Mouse (Mus musculus): Measurements from ENCODE around the gene Brix1. TPM values are rescaled to one million over a fixed set of nuclear protein-coding genes. Genes with fewer than 3 reads are reported as not detected.
A peak's percentile ranks its signal among the peaks of the same experiment; 100 is the strongest.

Brix1 gene
- polyA plus RNA-seq, 1 experiment: 1.5 TPM

DNA sequence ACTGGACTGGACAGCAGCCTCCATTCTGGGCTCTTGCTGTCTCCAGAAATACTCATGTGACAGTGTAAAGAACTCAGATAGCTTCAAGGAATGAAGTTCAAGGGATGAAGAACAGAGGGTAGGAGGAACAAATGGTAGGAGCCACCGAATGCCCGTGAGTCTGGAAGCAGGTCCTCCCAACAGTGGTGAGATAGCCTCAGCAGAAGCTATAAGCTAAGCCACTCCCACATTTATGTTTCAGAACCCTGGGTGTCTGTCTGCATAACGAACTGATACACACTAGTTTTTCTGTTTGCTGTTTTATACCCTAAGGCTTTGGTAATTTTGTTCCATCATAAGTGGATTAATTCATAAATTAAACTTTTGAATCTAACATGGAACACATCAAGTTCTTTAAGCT lies 21.1 kb downstream of the Brix1 start:
- WGBS: 90% methylated on average over 3 of the region's 3 CpGs
- no peaks in the 10 kb centered on the region; the same call in 1 of the 2 replicates for H3K4me1 ChIP-seq (ENCODE audit: control insufficient read depth, insufficient read depth, low read length)
- TF ChIP-seq POLR2A (IDR thresholded peaks at IDR 0.05; ENCODE audit: borderline replicate concordance, extremely low read depth, low read depth, low read length): no peak
- no peak for TF ChIP-seq CTCF (IDR thresholded peaks at IDR 0.05; ENCODE audit: insufficient read depth, low read length)
- DNase-seq: no peak
- H3K4me3 ChIP-seq (replicated peaks; ENCODE audit: extremely low read depth, low read depth, low read length): no peak overlapping the region

DNA sequence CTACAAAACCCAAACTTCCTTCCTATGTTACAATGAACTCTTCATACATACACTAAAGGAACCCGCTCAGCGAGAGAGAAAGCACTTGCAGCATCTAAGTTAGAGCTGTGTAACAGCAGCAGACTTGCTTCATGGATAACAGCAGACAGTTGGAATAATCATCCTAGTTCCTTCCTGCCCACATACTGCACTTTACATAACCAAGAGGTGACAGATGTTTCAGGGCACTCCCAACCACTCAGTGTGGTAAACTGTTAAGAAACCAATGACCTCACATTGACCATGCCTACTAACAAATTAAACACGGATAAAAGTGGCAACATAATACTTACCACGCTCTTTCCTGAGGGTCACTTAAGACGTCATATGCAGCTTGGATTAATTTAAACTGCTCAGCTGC lies 22.2 kb downstream of the Brix1 start:
- no peaks in the 10 kb centered on the region; the same call in 1 of the 2 replicates for H3K4me1 ChIP-seq (ENCODE audit: control insufficient read depth, insufficient read depth, low read length)
- WGBS: 76% methylated on average over 5 of the region's 5 CpGs
- TF ChIP-seq CTCF (IDR thresholded peaks at IDR 0.05; ENCODE audit: insufficient read depth, low read length): no peak
- no peak for TF ChIP-seq POLR2A (IDR thresholded peaks at IDR 0.05; ENCODE audit: borderline replicate concordance, extremely low read depth, low read depth, low read length)
- H3K4me3 ChIP-seq (replicated peaks; ENCODE audit: extremely low read depth, low read depth, low read length): no peak overlapping the region
- no peak for DNase-seq

DNA sequence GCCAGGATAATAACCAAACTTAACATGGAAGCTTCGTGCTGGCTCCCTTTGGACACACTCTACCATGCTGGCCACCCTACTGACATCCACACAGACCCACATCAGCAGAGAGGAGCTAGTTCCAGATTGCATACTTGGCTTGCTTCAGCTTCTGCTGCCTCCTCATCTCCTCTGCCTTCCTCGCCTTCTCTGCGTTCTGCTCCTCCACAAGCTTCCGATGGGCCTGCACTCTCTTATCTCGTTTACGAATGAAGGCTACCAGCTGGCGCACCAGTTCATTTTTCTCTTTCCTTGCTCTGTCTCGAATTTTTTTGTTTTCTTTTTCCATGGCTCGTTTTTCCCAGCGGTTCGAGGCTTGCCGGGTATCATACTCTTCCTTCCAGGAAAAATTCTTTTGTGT lies 24.8 kb downstream of the Brix1 start:
- 74% methylated on average over 12 of the region's 12 CpGs for WGBS
- no peak for DNase-seq
- no peak for TF ChIP-seq CTCF (IDR thresholded peaks at IDR 0.05; ENCODE audit: insufficient read depth, low read length)
- TF ChIP-seq POLR2A (IDR thresholded peaks at IDR 0.05; ENCODE audit: borderline replicate concordance, extremely low read depth, low read depth, low read length): no peak
- Histone ChIP-seq H3K4me1 (ENCODE audit: control insufficient read depth, insufficient read depth, low read length) (no peaks in the 10 kb centered on the region), H3K4me3 (replicated peaks; ENCODE audit: extremely low read depth, low read depth, low read length) (no peak overlapping the region)

DNA sequence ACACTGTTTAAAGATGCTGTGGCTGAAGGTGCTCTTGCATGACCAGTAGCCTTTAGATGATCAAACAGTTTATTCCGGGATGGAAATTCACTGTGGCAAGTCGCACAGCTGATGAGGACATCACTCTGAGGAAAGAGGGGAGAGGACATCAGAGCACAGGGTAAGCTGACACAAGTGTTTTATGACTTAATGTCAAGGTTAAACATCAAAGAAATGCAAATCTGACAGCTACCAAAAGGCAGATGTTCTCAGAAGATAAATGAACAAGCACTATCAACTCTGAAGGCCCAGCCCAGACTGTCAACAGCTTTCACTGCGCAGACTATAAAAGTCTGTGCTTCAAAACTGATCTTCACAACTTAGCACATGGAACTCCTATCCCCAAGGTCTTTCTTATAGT lies 38.6 kb downstream of the Brix1 start:
- Histone ChIP-seq H3K4me3 (replicated peaks; ENCODE audit: extremely low read depth, low read depth, low read length) (no peak overlapping the region), H3K4me1 (ENCODE audit: control insufficient read depth, insufficient read depth, low read length) (no peaks in the 10 kb centered on the region)
- WGBS: 84% methylated on average over 3 of the region's 3 CpGs
- TF ChIP-seq CTCF (IDR thresholded peaks at IDR 0.05; ENCODE audit: insufficient read depth, low read length) (no peak), POLR2A (IDR thresholded peaks at IDR 0.05; ENCODE audit: borderline replicate concordance, extremely low read depth, low read depth, low read length) (no peak)
- no peak for DNase-seq

DNA sequence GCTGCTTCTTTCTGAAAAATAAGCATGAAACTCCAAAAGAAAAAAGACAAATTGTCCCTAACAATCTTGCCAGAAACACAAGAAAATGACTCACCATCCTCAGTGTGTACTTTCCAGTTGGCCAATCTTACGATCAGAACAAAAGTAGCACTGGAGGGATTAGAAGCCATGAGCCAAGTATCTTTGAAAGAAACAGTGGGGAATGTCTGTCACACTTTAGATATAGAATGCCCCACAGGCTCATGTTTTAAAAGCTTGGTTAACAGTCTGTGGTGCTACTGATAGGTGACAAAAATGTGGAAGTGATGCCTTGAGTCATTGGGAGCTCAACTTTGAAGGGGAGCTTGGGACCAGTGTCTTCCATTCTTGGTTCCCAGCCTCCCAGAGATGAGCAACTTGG lies 43.5 kb downstream of the Brix1 start:
- TF ChIP-seq CTCF (IDR thresholded peaks at IDR 0.05; ENCODE audit: insufficient read depth, low read length) (no peak), POLR2A (IDR thresholded peaks at IDR 0.05; ENCODE audit: borderline replicate concordance, extremely low read depth, low read depth, low read length) (no peak)
- Histone ChIP-seq H3K4me3 (replicated peaks; ENCODE audit: extremely low read depth, low read depth, low read length) (no peak overlapping the region), H3K4me1 (ENCODE audit: control insufficient read depth, insufficient read depth, low read length) (no peaks in the 10 kb centered on the region)
- DNase-seq: no peak
- WGBS: 64% methylated on average over 1 of the region's 1 CpGs

DNA sequence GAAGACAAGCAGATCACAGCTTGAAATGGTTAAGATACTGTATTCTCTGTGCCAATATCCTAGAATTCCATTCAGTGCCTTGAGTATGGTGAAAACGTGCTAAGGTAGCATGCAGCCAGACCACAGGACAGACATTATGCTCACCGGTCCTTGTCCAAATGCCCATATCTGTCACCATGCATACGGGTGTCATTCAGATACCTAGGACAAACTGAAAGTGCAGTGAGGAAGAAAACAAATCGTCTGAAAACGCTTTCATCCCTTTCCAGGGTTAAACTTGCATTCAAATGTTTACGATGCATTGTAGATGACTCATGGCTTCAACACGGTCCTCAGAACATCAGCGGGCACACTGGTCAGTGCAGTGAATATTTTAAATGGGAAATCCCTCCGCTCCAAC lies 44.3 kb downstream of the Brix1 start:
- no peak for DNase-seq
- Histone ChIP-seq H3K4me3 (replicated peaks; ENCODE audit: extremely low read depth, low read depth, low read length) (no peak overlapping the region), H3K4me1 (ENCODE audit: control insufficient read depth, insufficient read depth, low read length) (no peaks in the 10 kb centered on the region)
- 80% methylated on average over 9 of the region's 9 CpGs for WGBS
- TF ChIP-seq POLR2A (IDR thresholded peaks at IDR 0.05; ENCODE audit: borderline replicate concordance, extremely low read depth, low read depth, low read length) (no peak), CTCF (IDR thresholded peaks at IDR 0.05; ENCODE audit: insufficient read depth, low read length) (no peak)

DNA sequence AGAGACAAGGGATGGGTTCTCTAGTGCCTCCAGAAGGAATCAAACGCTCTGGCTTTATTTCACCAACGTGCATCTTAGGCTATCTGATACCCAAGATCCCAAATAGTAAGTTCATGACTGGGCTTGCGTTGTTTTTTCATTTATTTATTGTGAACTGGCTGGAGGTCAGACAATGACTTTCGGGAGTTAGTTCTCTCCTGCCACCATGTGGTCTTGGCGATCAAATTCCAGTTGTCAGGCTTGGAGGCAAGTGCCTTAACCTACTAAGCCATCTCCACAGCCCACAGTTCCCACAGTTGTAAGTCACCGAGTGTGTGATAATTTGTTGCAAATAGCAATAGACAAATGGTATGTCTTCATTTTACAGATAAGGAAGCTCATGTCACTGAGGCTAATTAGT lies 45.8 kb downstream of the Brix1 start:
- TF ChIP-seq POLR2A (IDR thresholded peaks at IDR 0.05; ENCODE audit: borderline replicate concordance, extremely low read depth, low read depth, low read length) (no peak), CTCF (IDR thresholded peaks at IDR 0.05; ENCODE audit: insufficient read depth, low read length) (0 out of 2 replicates have a peak, but pooled peaks have one; percentile 7)
- Histone ChIP-seq H3K4me3 (replicated peaks; ENCODE audit: extremely low read depth, low read depth, low read length) (no peak overlapping the region), H3K4me1 (ENCODE audit: control insufficient read depth, insufficient read depth, low read length) (no peaks in the 10 kb centered on the region)
- 73% methylated on average over 6 of the region's 6 CpGs for WGBS
- no peak for DNase-seq

DNA sequence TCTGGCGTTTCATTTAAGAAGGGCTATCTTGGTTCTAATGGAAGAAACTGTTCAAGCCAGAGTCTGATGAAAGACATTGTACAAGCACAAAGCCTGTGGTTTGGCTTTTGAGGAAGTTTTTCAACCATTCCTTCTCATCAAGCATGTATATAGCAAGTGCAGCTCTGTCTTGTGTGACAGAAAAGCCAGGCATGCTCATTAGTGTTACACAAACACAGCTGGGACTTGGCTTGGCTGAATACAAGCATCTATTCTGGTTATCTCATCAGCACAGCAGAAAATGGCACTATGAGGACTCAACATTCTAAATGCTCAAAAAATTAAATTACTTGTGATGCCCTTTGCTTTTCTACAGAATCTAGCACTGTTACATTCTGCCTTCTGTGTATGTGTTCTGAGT lies 48.9 kb downstream of the Brix1 start:
- WGBS: 78% methylated on average over 1 of the region's 1 CpGs
- no peak overlapping the region for H3K4me3 ChIP-seq (replicated peaks; ENCODE audit: extremely low read depth, low read depth, low read length)
- no peak for DNase-seq
- TF ChIP-seq CTCF (IDR thresholded peaks at IDR 0.05; ENCODE audit: insufficient read depth, low read length): no peak
- no peak for TF ChIP-seq POLR2A (IDR thresholded peaks at IDR 0.05; ENCODE audit: borderline replicate concordance, extremely low read depth, low read depth, low read length)
- H3K4me1 ChIP-seq (ENCODE audit: control insufficient read depth, insufficient read depth, low read length): no peaks in the 10 kb centered on the region

DNA sequence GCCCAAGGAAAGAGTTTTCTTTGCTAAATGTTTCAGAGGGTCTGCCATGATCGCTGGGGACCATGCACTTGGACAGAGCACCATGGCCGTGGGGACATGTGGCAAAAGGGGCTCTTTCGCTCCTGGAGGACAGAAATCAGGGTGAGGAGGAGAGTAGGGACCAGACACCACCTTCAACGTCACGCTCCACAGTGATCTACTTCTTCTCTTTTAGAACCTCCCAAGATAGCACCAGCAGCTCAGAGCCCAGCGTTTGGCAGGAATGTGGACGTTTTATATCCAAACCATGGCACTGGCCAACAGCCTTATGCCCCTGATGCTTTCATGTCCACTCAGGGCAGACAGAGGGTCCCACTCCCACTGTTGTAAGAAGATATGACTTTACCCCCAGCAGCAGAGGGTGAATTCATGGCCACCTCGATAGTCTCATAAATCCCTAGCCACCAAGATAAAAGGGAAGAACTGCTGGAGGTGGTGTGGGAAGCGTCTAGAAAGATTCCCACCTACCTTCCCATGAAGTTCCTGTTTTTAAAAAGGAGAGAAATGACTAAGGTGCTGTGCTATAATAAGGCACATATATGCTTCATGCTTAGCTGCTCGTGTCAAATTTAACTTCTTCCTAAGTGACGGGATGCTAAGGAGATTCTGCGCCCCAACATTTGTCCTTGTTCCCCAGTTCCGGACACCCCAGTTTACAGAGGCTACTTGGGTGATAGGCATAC lies 59.0 kb downstream of the Brix1 start:
- Histone ChIP-seq H3K4me3 (replicated peaks; ENCODE audit: extremely low read depth, low read depth, low read length) (no peak overlapping the region), H3K4me1 (ENCODE audit: control insufficient read depth, insufficient read depth, low read length) (no peaks in the 10 kb centered on the region)
- DNase-seq: no peak
- TF ChIP-seq CTCF (IDR thresholded peaks at IDR 0.05; ENCODE audit: insufficient read depth, low read length) (no peak), POLR2A (IDR thresholded peaks at IDR 0.05; ENCODE audit: borderline replicate concordance, extremely low read depth, low read depth, low read length) (no peak)
- WGBS: 92% methylated on average over 13 of the region's 13 CpGs

DNA sequence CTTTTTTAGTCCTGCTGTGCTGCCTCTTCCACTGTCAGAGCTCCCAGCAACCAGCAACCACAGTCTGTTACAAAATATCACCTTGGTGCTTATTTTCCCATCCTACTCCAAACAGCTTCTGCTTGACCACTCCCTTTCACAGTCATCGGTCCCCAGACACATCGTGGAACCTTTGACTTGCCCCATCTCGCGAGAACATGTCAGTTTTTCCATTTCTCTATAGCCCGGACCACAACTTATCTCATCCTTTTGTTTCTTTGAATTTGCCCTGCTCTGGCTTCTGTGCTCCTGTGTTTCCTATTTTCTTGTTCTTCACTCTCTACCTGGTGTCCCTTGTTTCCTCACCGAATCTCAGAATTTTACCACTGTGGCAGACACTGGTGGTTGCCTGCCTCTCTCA lies 59.6 kb downstream of the Brix1 start:
- TF ChIP-seq POLR2A (IDR thresholded peaks at IDR 0.05; ENCODE audit: borderline replicate concordance, extremely low read depth, low read depth, low read length): no peak
- TF ChIP-seq CTCF (IDR thresholded peaks at IDR 0.05; ENCODE audit: insufficient read depth, low read length): no peak
- no peaks in the 10 kb centered on the region for H3K4me1 ChIP-seq (ENCODE audit: control insufficient read depth, insufficient read depth, low read length)
- 89% methylated on average over 6 of the region's 6 CpGs for WGBS
- DNase-seq: no peak
- H3K4me3 ChIP-seq (replicated peaks; ENCODE audit: extremely low read depth, low read depth, low read length): no peak overlapping the region

Other genes with a start within 250 kb of the Brix1 start
- gene Gm21973, start 160.6 kb downstream of the Brix1 start, polyA plus RNA-seq (2012; rRNA removed): not detected in 2 replicates
- gene Agxt2, start 127.4 kb downstream of the Brix1 start, polyA plus RNA-seq (2012; rRNA removed): not detected in 2 replicates
- gene Dnajc21, start 15.4 kb downstream of the Brix1 start, polyA plus RNA-seq (2012; rRNA removed): 1.2 and 1.9 TPM in 2 replicates
- gene Rad1, start 71 bp upstream of the Brix1 start, polyA plus RNA-seq (2012; rRNA removed): 6.8 and 8.3 TPM in 2 replicates
- gene Ttc23l, start 72.7 kb upstream of the Brix1 start, polyA plus RNA-seq (2012; rRNA removed): not detected in 2 replicates
- 9.4 and 14.3 TPM in 2 replicates for gene Rai14, start 228.7 kb upstream of the Brix1 start, polyA plus RNA-seq (2012; rRNA removed)

Measured in lung, adult 2 months (tissue).